Mouse (Mus musculus) inflammation-experienced regulatory T-cells (primary cell): Measurements from ENCODE around the gene Zic4. TPM values are rescaled to one million over a fixed set of nuclear protein-coding genes. Genes with fewer than 3 reads are reported as not detected.

ENCODE experiments used
- polyA plus RNA-seq, 2 experiments: library from polyadenylated mRNA; unstranded; fragments of 100-300 nt; shearing (Covaris generic); gene quantifications; one replicate each; pipeline ENCODE4 v1.2.1; 2017

The Zic4 gene
- 1 to 10 TPM in 1 of 2 experiments, under 1 TPM in 1; 0.33 to 1.9 TPM for polyA plus RNA-seq

DNA sequence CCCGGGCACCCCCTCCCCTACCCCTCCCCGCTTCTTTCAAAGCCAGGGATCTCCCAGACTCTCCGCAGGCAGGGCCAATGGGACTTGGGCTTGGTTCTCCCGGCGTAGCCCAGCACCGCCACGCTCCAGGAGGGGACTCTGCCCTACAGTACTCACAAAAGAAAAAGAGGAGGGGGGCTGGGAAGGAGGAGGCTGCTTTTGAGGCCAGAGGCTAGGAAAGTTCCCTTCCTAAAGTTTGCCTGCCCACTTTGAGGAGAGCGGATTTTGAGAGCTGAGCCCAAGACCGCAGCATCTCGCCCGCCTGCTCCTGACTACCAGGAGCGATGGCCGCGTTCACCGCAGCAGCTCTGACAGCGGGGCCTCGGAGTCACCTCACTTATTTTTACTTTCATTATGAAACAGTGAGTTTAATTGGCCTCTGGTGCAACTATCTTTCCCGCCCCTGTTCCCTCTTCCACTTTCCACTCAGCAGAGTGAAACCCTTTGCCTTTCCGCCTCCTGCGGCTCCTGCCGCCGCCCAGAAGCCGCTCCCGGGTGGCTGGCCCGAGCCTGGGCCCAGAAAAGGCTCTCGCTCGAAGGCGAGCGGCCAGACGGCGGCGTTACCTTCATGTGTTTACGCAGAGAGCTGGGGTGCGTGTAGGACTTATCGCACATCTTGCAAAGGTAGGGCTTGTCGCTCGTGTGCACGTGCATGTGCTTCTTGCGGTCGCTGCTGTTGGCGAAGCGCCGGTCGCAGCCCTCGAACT is at the start of gene Zic4:
Gene Zic4, plus strand, starts transcription at position 558 of the 746 bp plus-strand sequence.

DNA sequence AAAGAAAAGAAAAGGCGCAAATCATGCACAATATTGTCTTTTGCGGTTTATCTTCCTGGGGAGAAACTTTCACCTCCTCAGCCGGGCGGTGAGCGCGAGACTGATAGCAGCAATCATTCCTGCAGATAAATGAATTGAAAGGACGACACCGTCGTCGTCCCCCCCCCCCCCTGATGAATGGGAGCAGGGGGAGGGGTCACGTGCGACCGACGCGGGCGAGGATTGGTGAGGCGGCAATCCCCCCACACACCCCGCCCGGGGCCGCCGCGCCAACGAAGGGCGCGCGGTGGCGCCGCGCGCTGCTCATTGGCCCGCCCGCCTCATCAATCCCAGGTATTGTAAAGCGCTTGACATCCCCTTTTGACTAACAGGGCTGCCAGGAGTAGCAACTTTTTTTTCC is 3.5 kb downstream of the Zic4 start, which contains the start of gene Zic1:
Gene Zic1, minus strand, starts transcription at position 147 of the 400 bp plus-strand sequence.

Other genes with a start within 250 kb of the Zic4 start
- gene Zic1, start 3.4 kb downstream of the Zic4 start, polyA plus RNA-seq, result under 1 TPM in 1 of 2 experiments, not detected in 1; 0.23 TPM